Mouse (Mus musculus): ENCODE data around the gene Trmt11. TPM values are rescaled to one million over a fixed set of nuclear protein-coding genes. Genes with fewer than 3 reads are reported as not detected.
"Not testable (repeated sequence)": the region's sequence is repeated elsewhere in the genome, so short reads cannot be mapped to it uniquely, and the experiment has no call there.

The Trmt11 gene
- total RNA-seq, 1 experiment = 21.9 TPM

DNA sequence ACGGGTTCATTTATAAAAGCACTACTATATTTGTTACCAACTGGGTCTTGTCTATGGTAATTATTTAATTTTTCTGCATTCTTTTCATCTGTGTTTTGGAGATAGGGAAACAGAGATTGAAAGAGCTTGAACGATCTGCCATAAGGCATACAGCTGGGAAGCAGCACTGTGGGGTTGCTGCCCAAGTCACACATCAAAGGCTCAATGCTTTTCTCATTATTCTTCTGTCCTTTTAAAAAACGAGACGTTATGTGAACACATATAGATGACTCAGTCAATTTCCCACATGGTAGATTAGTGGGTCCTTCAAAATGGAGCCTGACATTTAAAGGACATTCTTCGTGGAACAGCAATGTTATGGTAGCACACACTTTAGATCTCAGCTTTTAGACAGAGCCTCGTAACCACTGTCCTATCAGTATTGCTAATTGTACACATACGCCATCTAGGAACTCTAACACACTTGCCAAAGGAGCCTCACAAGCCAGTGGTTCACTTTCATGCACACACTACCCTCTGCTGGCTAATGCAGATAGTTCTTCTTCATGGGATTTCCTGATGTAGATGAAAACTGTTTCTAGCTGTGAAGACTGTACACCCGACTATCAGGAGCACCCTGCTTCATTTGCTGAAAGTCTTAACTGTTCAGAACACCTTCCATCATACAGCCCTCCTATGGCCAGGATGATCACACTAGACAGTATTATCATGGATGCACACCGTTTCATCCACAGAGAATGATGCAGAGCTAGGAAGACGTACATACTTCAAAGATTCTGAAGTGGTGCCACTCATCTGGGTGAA, 62.6 kb downstream of the Trmt11 start:
- in situ Hi-C loops (cut with MboI; ENCODE audit: low sequenced_read_pairs in 2 of 2, unreplicated experiment in 2 of 2) = no loop called here
- Histone ChIP-seq H3K4me3 (ENCODE audit: insufficient read depth in 1 of 2, low read depth in 1 of 2, low read length in 2 of 2, poor library complexity in 1 of 2, severe bottlenecking in 1 of 2) (no peak overlapping the region), H3K36me3 (ENCODE audit: control insufficient read depth, insufficient read depth, low read length, poor library complexity, severe bottlenecking) (peaks cover 14% of the 10 kb centered on the region), H3K4me1 (ENCODE audit: control insufficient read depth in 2 of 2, insufficient read depth in 2 of 2, low read length in 2 of 2, poor library complexity in 1 of 2) (no peaks in the 10 kb centered on the region; a peak in 1 of 4 replicates), H3K27ac (ENCODE audit: insufficient read depth, low read depth, low read length, poor library complexity, severe bottlenecking) (no peak overlapping the region), H3K9me3 (ENCODE audit: control insufficient read depth, insufficient read depth, low read depth, low read length) (no peaks in the 10 kb centered on the region), H3K9ac (ENCODE audit: insufficient read depth, low read depth, low read length, poor library complexity, severe bottlenecking) (no peak overlapping the region)
- no peak for TF ChIP-seq HCFC1 (IDR thresholded peaks at IDR 0.05; ENCODE audit: borderline replicate concordance, insufficient read depth, low read length)
- no peak for TF ChIP-seq MAFK (IDR thresholded peaks at IDR 0.05; ENCODE audit: insufficient read depth, low read depth, low read length)
- no peak for TF ChIP-seq CHD2 (IDR thresholded peaks at IDR 0.05; ENCODE audit: low read depth, low read length)
- no peak for TF ChIP-seq ZC3H11A (IDR thresholded peaks at IDR 0.05; ENCODE audit: borderline replicate concordance, low read depth, low read length)
- TF ChIP-seq ZNF384 (IDR thresholded peaks at IDR 0.05; ENCODE audit: low read depth, low read length) = no peak
- no peak for DNase-seq (ENCODE audit: low read depth, low spot score)

DNA sequence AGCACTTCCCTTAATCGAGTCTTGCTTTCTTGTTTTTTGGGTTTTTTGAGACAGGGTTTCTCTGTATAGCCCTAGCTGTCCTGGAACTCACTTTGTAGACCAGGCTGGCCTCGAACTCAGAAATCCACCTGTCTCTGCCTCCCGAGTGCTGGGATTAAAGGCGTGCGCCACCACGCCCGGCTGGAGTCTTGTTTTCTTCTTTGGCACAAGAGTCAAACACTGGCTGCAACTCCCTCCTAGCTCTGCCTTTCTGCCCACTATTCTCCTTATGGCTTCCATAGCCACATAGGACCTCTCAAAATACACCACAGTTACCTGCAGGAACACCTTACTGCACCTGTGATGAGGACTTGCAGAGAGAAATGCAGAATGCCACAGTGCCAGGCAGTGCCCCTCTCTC, 64.6 kb downstream of the Trmt11 start:
- H3K4me1 ChIP-seq (ENCODE audit: control insufficient read depth in 2 of 2, insufficient read depth in 2 of 2, low read length in 2 of 2, poor library complexity in 1 of 2); DNase-seq (ENCODE audit: low read depth, low spot score); in situ Hi-C loops (cut with MboI; ENCODE audit: low sequenced_read_pairs in 2 of 2, unreplicated experiment in 2 of 2); H3K9me3 ChIP-seq (ENCODE audit: control insufficient read depth, insufficient read depth, low read depth, low read length); H3K27ac ChIP-seq (ENCODE audit: insufficient read depth, low read depth, low read length, poor library complexity, severe bottlenecking); H3K9ac ChIP-seq (ENCODE audit: insufficient read depth, low read depth, low read length, poor library complexity, severe bottlenecking); H3K4me3 ChIP-seq (ENCODE audit: insufficient read depth in 1 of 2, low read depth in 1 of 2, low read length in 2 of 2, poor library complexity in 1 of 2, severe bottlenecking in 1 of 2): not testable (repeated sequence)
- H3K36me3 ChIP-seq (ENCODE audit: control insufficient read depth, insufficient read depth, low read length, poor library complexity, severe bottlenecking) = peaks cover 11% of the 10 kb centered on the region

DNA sequence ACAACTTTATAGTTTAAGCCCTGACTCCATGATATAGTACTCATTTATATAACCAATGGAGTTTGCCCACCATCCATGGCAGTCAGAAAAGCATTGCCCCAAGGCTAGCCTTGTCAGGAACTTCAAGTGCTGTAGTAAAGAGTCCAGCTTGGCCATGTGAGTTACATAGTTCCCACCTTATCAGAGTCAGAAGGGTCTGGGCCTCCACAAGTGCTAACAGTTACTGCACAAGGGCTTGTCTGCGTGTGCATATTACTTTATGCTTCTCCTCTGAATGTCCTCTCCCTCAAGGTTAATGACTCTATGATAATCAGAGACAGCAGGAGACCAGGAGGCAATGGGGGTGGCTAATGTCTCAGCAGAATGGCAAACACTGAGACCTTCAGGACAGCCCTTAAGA, 73.4 kb downstream of the Trmt11 start:
- Histone ChIP-seq H3K9ac (ENCODE audit: insufficient read depth, low read depth, low read length, poor library complexity, severe bottlenecking) (no peak overlapping the region), H3K4me3 (ENCODE audit: insufficient read depth in 1 of 2, low read depth in 1 of 2, low read length in 2 of 2, poor library complexity in 1 of 2, severe bottlenecking in 1 of 2) (no peak overlapping the region), H3K9me3 (ENCODE audit: control insufficient read depth, insufficient read depth, low read depth, low read length) (no peaks in the 10 kb centered on the region), H3K4me1 (ENCODE audit: control insufficient read depth in 2 of 2, insufficient read depth in 2 of 2, low read length in 2 of 2, poor library complexity in 1 of 2) (no peaks in the 10 kb centered on the region), H3K36me3 (ENCODE audit: control insufficient read depth, insufficient read depth, low read length, poor library complexity, severe bottlenecking) (no peaks in the 10 kb centered on the region), H3K27ac (ENCODE audit: insufficient read depth, low read depth, low read length, poor library complexity, severe bottlenecking) (no peak overlapping the region)
- TF ChIP-seq ZC3H11A (IDR thresholded peaks at IDR 0.05; ENCODE audit: borderline replicate concordance, low read depth, low read length) (no peak), HCFC1 (IDR thresholded peaks at IDR 0.05; ENCODE audit: borderline replicate concordance, insufficient read depth, low read length) (no peak), ZNF384 (IDR thresholded peaks at IDR 0.05; ENCODE audit: low read depth, low read length) (no peak), MAFK (IDR thresholded peaks at IDR 0.05; ENCODE audit: insufficient read depth, low read depth, low read length) (no peak), CHD2 (IDR thresholded peaks at IDR 0.05; ENCODE audit: low read depth, low read length) (no peak)
- in situ Hi-C loops (cut with MboI; ENCODE audit: low sequenced_read_pairs in 2 of 2, unreplicated experiment in 2 of 2) = no loop called here
- no peak for DNase-seq (ENCODE audit: low read depth, low spot score)

DNA sequence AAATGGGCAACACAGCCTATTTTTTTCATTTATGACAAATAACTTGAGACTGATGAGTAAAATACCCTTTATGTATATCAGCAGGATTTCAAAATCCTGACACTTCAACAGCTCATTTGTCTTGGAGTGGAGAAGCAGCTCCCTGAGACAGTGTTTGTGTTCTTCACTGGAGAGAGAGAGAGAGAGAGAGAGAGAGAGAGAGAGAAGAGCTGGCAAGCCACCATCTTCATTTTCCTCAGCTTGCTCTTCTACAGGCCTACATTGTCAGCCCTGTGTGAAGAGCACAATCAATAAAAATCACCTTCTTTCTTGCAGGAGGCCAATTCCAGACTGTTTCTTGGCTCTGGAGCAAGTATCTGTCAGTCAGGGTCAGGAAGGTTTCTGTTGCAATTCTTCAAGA, 78.8 kb downstream of the Trmt11 start:
- in situ Hi-C loops (cut with MboI; ENCODE audit: low sequenced_read_pairs in 2 of 2, unreplicated experiment in 2 of 2) = no loop called here

More for the DNA sequence above, 78.8 kb downstream of the Trmt11 start:
- Histone ChIP-seq H3K9ac (ENCODE audit: insufficient read depth, low read depth, low read length, poor library complexity, severe bottlenecking) (no peak overlapping the region), H3K9me3 (ENCODE audit: control insufficient read depth, insufficient read depth, low read depth, low read length) (no peaks in the 10 kb centered on the region), H3K27ac (ENCODE audit: insufficient read depth, low read depth, low read length, poor library complexity, severe bottlenecking) (no peak overlapping the region), H3K4me1 (ENCODE audit: control insufficient read depth in 2 of 2, insufficient read depth in 2 of 2, low read length in 2 of 2, poor library complexity in 1 of 2) (peaks cover 1 to 3% of the 10 kb centered on the region in 2 experiments; a peak in 1 of 4 replicates), H3K36me3 (ENCODE audit: control insufficient read depth, insufficient read depth, low read length, poor library complexity, severe bottlenecking) (no peaks in the 10 kb centered on the region), H3K4me3 (ENCODE audit: insufficient read depth in 1 of 2, low read depth in 1 of 2, low read length in 2 of 2, poor library complexity in 1 of 2, severe bottlenecking in 1 of 2) (no peak overlapping the region)
- no peak for DNase-seq (ENCODE audit: low read depth, low spot score)
- TF ChIP-seq CHD2 (IDR thresholded peaks at IDR 0.05; ENCODE audit: low read depth, low read length) = no peak
- no peak for TF ChIP-seq ZNF384 (IDR thresholded peaks at IDR 0.05; ENCODE audit: low read depth, low read length)
- TF ChIP-seq ZC3H11A (IDR thresholded peaks at IDR 0.05; ENCODE audit: borderline replicate concordance, low read depth, low read length) = no peak
- TF ChIP-seq MAFK (IDR thresholded peaks at IDR 0.05; ENCODE audit: insufficient read depth, low read depth, low read length) = no peak
- no peak for TF ChIP-seq HCFC1 (IDR thresholded peaks at IDR 0.05; ENCODE audit: borderline replicate concordance, insufficient read depth, low read length)

Data from ES-E14 (cell line).